Mouse (Mus musculus) hindbrain, embryonic 15.5 days (tissue): ENCODE data around the gene Pkig. TPM values are rescaled to one million over a fixed set of nuclear protein-coding genes. Genes with fewer than 3 reads are reported as not detected.

ENCODE experiments used
- ATAC-seq: fragments of 200-750 bp; cut with Nextera tagmentation; 2 replicates; pipeline ENCODE4 v1.8.0; 2017; ENCODE audit warnings: low read depth, moderate number of reproducible peaks, moderate TSS enrichment; ENCODE audit not compliant: low FRiP score
- H3K27ac ChIP-seq: fragments of 300-500 bp; sonication (generic); replicated peaks from 2 replicates; pipeline ENCODE4 v1.5.1; 2015; ENCODE audit warnings: mild to moderate bottlenecking, inconsistent platforms
- H3K27me3 ChIP-seq: fragments of 300-500 bp; sonication (generic); 2 replicates; pipeline ENCODE4 v1.6.1; 2015; ENCODE audit warnings: control low read depth, inconsistent platforms
- H3K36me3 ChIP-seq: fragments of 300-500 bp; sonication (generic); 2 replicates; pipeline ENCODE4 v1.6.1; 2015; ENCODE audit warnings: control low read depth, inconsistent platforms
- H3K4me1 ChIP-seq: fragments of 300-500 bp; sonication (generic); replicated peaks from 2 replicates; pipeline ENCODE4 v1.6.1; 2015; ENCODE audit warnings: control low read depth, inconsistent platforms
- H3K4me2 ChIP-seq: fragments of 300-500 bp; sonication (generic); 2 replicates; pipeline ENCODE4 v1.6.1; 2015; ENCODE audit warnings: moderate library complexity, mild to moderate bottlenecking, inconsistent platforms
- H3K4me3 ChIP-seq: fragments of 300-500 bp; sonication (generic); 2 replicates; pipeline ENCODE4 v1.5.1; 2015; ENCODE audit warnings: mild to moderate bottlenecking, inconsistent platforms
- H3K9ac ChIP-seq: fragments of 300-500 bp; sonication (generic); 2 replicates; pipeline ENCODE4 v1.6.1; 2015; ENCODE audit warnings: inconsistent platforms
- H3K9me3 ChIP-seq: fragments of 300-500 bp; sonication (generic); 2 replicates; pipeline ENCODE4 v1.6.1; 2016; ENCODE audit warnings: control low read depth, inconsistent platforms
- WGBS: fragments of 180-500 bp; shearing (Covaris S2); methylation state at CpG from one replicate; pipeline ENCODE4 v1.1.7; 2015; 5-methylcytosine and 5-hydroxymethylcytosine counted together
- polyA plus RNA-seq: library from polyadenylated mRNA; unstranded; fragments of >200 nt; fragmentation: Nextera tagmentation; extraction: Ambion mirVana; gene quantifications from 2 replicates; pipeline ENCODE4 v1.2.1, GENCODE M21; 2015

Pkig gene
- polyA plus RNA-seq, 1 experiment from 2014 or later: 115 TPM

DNA sequence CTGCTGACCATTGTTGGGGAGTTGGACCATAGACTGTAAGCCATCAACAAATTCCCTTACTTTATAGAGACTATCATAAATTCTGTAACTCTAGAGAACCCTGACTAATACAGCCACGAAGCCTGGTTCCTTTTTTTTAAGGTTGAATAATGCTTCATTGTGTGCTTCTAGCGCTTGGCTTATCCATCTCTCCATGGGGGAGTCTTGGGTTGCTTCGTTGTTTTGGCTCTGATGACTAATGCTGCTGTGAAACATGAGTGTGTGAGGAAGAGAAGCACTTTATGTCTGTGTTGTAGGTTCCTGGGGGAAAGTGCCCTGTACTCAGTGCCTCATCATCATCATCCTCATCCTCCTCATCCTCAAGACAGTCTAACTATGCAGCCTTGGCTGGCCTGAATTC is 5.7 kb downstream of the Pkig start:
- Histone ChIP-seq H3K4me1 (peaks cover 21% of the 10 kb centered on the region), H3K4me2 (no peak overlapping the region), H3K36me3 (no peaks in the 10 kb centered on the region), H3K4me3 (no peak overlapping the region), H3K9me3 (no peaks in the 10 kb centered on the region), H3K27ac (no peak overlapping the region), H3K27me3 (no peaks in the 10 kb centered on the region), H3K9ac (no peak overlapping the region)
- ATAC-seq: no peak
- WGBS: 60% methylated on average over 3 of the region's 3 CpGs

DNA sequence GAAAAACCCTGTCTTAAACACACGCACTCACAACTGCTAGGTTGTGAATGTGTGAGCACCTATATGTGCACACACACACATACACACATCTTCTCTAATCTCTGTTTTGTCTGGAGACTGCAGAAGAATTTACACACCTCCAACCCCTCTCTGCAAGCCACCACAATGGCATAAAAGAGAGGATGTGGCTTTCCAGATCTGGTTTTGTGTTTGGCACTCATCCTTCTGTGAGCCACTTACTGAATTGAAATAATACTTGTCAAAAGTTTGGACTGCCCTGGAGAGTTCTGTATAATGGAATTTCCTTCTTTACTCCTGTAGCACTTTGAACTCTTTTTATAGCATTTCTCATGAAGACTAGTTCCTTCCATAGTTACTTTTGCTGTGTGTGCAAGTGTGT is 8.9 kb downstream of the Pkig start:
- H3K27ac ChIP-seq: no peak overlapping the region
- H3K4me2 ChIP-seq: no peak overlapping the region
- no peaks in the 10 kb centered on the region for H3K4me1 ChIP-seq
- ATAC-seq: no peak
- no peaks in the 10 kb centered on the region for H3K9me3 ChIP-seq
- H3K36me3 ChIP-seq: no peaks in the 10 kb centered on the region
- no peak overlapping the region for H3K4me3 ChIP-seq
- 88% methylated on average over 1 of the region's 1 CpGs for WGBS
- H3K9ac ChIP-seq: no peak overlapping the region
- H3K27me3 ChIP-seq: no peaks in the 10 kb centered on the region

DNA sequence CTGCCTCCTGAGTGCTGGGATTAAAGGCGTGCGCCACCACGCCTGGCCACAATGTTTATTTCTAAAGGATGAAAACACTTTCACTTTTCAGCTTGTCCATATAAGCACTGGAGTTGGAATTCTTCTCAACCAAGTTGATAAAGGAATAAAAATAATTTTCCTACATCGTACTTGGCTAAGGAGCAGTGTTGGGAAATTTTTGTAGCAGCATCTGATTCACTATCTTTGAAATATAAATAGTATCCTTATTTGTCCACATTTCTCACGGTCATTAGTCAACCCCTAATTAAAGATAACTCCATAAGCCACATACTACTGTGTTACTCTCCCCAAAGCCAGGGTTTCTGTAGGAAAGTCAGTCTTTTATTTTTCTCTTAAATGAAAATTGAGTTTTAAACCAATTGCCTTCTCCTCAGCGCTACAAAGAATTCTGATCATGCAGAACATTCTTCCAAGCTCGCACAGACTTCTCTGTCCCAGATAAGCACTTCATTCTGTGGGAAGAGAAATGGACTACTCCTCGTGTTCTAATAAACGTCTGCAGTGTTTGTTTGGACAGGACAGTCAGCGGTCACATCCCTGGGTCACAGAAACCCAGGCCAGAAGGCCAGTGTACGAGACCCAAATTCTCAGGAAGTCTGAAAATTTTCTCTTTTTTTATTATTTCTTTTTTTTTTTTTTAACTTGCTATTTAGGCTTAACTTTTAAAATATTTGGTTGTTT is 12.8 kb downstream of the Pkig start:
- Histone ChIP-seq H3K9me3 (no peaks in the 10 kb centered on the region), H3K4me1 (peaks cover 9% of the 10 kb centered on the region), H3K27me3 (no peaks in the 10 kb centered on the region), H3K9ac (no peak overlapping the region), H3K4me3 (no peak overlapping the region), H3K27ac (no peak overlapping the region), H3K4me2 (no peak overlapping the region), H3K36me3 (no peaks in the 10 kb centered on the region)
- no peak for ATAC-seq
- WGBS: 89% methylated on average over 11 of the region's 11 CpGs

DNA sequence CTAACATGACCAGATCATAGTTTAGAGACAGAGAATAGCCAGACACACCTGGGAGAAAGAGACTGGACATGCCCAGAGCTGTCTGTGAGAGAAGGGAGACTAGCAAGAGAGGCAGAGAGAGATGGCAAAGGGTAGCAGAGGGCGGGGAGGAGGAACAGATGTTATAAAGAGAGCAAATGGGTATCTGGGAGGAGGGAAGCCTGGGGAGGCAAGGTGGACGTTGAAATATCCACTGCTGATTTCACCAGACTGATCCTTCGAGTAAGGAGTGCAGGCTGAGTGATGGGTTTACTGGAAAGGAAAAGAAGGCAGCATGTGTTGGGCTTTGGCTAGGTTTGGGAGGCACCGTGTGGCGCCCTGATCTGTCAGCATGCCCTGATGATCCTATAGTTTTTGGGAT is 16.2 kb downstream of the Pkig start:
- ATAC-seq: no peak
- H3K4me1 ChIP-seq: peaks cover 9% of the 10 kb centered on the region
- no peaks in the 10 kb centered on the region for H3K9me3 ChIP-seq
- no peak overlapping the region for H3K27ac ChIP-seq
- no peak overlapping the region for H3K4me2 ChIP-seq
- no peaks in the 10 kb centered on the region for H3K27me3 ChIP-seq
- no peak overlapping the region for H3K4me3 ChIP-seq
- H3K9ac ChIP-seq: no peak overlapping the region
- H3K36me3 ChIP-seq: no peaks in the 10 kb centered on the region
- 68% methylated on average over 5 of the region's 5 CpGs for WGBS

DNA sequence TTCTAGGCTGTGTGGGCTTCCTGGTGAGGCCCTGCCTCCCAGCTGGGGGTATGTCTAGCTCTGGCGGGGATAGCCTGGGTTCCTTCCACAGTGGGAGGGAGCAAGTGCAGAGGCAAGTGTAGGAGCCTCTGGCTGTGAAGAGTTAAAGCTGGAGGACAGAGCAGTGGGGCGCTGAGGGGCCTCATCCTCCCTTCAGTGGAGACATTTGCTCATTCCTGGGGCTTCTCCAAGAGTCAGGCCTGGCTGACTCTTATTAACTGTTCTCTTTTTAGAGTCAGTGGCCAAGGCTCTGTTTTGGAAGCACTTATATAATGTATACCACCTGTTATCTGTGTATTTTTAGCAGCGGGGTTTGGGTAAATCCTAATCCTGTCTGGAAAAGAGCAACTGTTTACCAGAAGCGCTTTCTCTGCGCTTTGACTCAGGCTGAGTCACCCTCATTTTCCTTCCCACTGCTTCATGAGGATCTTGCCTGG is 17.0 kb downstream of the Pkig start:
- Histone ChIP-seq H3K4me2 (no peak overlapping the region), H3K27ac (no peak overlapping the region), H3K9me3 (no peaks in the 10 kb centered on the region), H3K4me1 (peaks cover 9% of the 10 kb centered on the region), H3K9ac (no peak overlapping the region), H3K36me3 (no peaks in the 10 kb centered on the region), H3K4me3 (no peak overlapping the region), H3K27me3 (no peaks in the 10 kb centered on the region)
- ATAC-seq: no peak
- 51% methylated on average over 5 of the region's 5 CpGs for WGBS

DNA sequence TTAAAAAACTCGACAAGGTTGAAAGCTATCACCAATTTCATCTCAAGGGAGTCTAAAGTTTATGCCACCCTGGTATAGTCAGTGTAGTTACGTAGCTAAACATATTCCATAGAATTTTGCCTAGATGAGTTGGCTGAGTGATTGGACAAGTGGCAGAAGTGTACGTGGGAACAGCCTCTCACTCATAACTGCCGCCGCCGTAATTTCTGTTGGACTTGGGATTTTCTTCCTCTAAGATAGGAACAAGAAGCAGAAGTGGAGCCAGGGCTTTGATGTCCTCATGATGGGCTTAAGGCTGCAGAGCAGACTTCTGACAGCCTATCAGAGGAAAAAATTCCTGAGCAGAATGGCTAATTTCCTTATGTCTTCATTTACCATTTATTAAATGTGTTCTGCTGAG is 17.5 kb downstream of the Pkig start:
- no peak overlapping the region for H3K4me3 ChIP-seq
- H3K4me1 ChIP-seq: peaks cover 9% of the 10 kb centered on the region
- H3K27me3 ChIP-seq: no peaks in the 10 kb centered on the region
- H3K4me2 ChIP-seq: no peak overlapping the region
- no peaks in the 10 kb centered on the region for H3K36me3 ChIP-seq
- no peaks in the 10 kb centered on the region for H3K9me3 ChIP-seq
- no peak overlapping the region for H3K27ac ChIP-seq
- ATAC-seq: no peak
- 77% methylated on average over 6 of the region's 6 CpGs for WGBS
- no peak overlapping the region for H3K9ac ChIP-seq

DNA sequence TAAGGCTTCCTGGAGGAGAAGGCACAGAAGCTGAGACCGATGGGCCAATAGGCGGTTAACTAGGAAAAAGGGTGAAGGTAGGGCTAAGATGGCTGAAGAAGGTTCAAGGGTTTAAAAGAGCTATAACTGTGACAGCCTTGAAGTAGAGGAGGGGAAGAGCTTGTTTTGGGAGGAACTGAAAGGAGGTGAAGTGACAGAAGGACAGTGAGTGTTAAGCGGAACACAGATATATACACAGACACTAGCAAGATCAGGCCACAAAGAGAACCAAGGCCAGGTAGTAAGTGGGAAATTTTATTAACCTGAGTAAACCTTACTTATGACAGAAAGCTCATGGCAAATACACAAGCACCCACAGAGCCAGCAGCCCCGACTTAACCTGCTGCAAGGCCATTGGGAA is 18.1 kb downstream of the Pkig start:
- no peak overlapping the region for H3K27ac ChIP-seq
- no peak overlapping the region for H3K9ac ChIP-seq
- no peak overlapping the region for H3K4me3 ChIP-seq
- no peak for ATAC-seq
- no peak overlapping the region for H3K4me2 ChIP-seq
- H3K4me1 ChIP-seq: peaks cover 9% of the 10 kb centered on the region
- no peaks in the 10 kb centered on the region for H3K27me3 ChIP-seq
- 94% methylated on average over 4 of the region's 4 CpGs for WGBS
- H3K36me3 ChIP-seq: no peaks in the 10 kb centered on the region
- no peaks in the 10 kb centered on the region for H3K9me3 ChIP-seq

DNA sequence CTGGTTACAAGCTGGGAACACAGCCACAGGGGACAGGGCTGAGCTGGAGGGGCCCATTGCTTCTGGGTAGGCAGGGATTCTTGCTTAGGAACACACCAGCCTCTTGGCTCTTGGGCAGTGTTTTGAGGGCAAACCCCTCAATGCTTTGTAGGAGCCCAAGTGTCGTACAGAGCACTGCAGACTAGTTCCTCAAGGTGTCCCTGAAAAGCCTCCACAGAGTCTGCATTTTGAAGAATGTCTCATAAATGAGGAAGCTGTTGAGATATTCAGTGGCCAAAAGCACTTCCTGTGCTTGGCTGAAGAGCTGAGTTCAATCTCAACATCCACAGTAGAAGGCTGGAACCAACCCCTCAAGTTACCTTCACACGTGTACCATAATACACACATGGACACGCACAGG is 18.6 kb downstream of the Pkig start:
- Histone ChIP-seq H3K4me2 (no peak overlapping the region), H3K27me3 (no peaks in the 10 kb centered on the region), H3K9me3 (no peaks in the 10 kb centered on the region), H3K9ac (no peak overlapping the region), H3K4me1 (peaks cover 9% of the 10 kb centered on the region), H3K36me3 (no peaks in the 10 kb centered on the region), H3K4me3 (no peak overlapping the region), H3K27ac (no peak overlapping the region)
- WGBS: 91% methylated on average over 3 of the region's 3 CpGs
- ATAC-seq: no peak

DNA sequence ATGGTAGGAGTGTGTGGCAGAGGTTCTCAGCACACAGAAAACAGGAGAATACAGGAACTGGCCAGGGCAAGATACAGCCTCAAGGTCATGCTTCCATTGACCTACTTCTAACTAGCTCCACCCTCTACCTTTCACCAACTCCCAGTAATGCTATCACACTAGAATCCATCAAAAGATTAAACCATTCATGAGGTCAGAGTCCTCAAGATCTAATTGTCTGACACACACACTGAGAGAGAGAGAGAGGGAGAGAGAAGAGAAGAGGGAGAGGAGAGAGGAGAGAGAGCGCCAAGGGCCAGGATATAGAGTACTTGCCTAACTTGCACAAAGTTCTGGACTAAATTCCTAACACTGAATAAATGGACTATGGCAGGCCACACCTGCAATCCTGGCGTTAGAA is 24.2 kb downstream of the Pkig start:
- Histone ChIP-seq H3K4me2 (no peak overlapping the region), H3K27ac (no peak overlapping the region), H3K4me3 (no peak overlapping the region), H3K9ac (no peak overlapping the region), H3K36me3 (no peaks in the 10 kb centered on the region), H3K9me3 (no peaks in the 10 kb centered on the region), H3K4me1 (no peaks in the 10 kb centered on the region; the same call in 1 of the 2 replicates), H3K27me3 (no peaks in the 10 kb centered on the region)
- 94% methylated on average over 2 of the region's 2 CpGs for WGBS
- ATAC-seq: no peak

DNA sequence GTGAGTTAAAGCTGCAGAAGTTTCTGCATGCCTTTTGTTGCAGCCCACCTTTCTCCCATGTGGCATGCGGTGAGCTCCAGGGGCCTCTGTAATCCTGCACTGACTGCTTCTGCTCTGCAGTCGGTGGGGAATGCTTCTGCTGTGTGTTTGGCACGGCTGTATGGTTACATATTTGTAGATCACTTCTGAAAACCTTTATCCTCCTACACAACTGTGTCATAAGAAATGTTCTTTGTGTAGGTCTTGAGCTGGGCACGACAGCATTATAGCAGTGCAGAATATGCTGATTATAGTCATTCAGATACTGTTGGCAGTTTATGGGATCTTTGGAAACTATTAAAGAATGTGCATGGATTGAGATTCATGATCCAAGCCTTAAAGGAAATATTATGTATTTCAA is 27.1 kb downstream of the Pkig start:
- H3K9ac ChIP-seq: no peak overlapping the region
- H3K4me3 ChIP-seq: no peak overlapping the region
- peaks cover 1% of the 10 kb centered on the region for H3K4me1 ChIP-seq
- H3K27me3 ChIP-seq: no peaks in the 10 kb centered on the region
- H3K9me3 ChIP-seq: no peaks in the 10 kb centered on the region
- no peak for ATAC-seq
- WGBS: 69% methylated on average over 4 of the region's 4 CpGs
- no peak overlapping the region for H3K4me2 ChIP-seq
- peak overlapping the region; percentile 28; the same call in 1 of the 2 replicates for H3K27ac ChIP-seq
- no peaks in the 10 kb centered on the region for H3K36me3 ChIP-seq

DNA sequence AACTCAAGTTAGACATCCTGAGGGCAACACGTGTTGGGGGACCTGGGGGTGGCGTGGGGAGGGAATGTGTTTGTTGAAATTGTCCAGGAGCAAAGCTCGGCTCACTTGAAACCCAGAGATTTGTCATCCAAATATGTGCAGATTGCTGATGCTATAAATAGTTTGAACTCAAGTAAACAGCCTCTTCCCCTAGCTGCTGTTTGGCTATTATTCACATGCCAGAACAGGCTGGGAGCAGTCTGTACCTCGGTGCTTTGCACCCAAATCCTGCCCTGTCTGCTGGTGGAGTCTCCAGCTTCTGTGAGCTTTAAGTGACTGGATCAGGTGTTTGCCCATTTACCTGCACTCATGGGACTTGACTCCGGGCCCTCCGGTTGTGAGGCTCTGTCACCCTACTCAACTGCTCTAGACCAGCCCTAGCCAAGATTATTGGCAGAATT is 27.6 kb downstream of the Pkig start:
- Histone ChIP-seq H3K4me3 (no peak overlapping the region), H3K27ac (peak overlapping the region; percentile 28; the same call in 1 of the 2 replicates), H3K9me3 (no peaks in the 10 kb centered on the region), H3K9ac (no peak overlapping the region), H3K4me2 (no peak overlapping the region), H3K36me3 (no peaks in the 10 kb centered on the region), H3K27me3 (no peaks in the 10 kb centered on the region), H3K4me1 (peaks cover 5% of the 10 kb centered on the region)
- 74% methylated on average over 6 of the region's 6 CpGs for WGBS
- ATAC-seq: no peak

DNA sequence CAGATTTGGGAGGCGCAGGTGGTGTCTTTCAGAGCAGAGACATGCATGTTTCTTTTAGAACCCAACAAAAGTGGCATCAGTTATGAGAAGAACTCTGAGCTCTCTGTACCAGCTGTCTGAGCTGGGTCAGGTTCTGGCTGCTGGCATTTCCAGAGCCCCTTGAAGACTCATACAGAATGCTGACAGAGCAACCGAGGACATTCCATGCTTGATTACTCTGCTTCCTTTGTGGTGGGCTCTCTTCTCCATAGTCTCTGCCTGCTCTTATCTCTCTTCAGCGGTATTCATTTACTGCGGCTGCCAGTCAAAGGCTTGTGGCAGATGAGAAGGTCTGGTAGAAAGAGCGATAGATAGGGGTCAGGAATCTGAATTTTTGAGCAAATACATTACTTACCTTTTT is 28.0 kb downstream of the Pkig start:
- no peak for ATAC-seq
- no peak overlapping the region for H3K4me3 ChIP-seq
- WGBS: 78% methylated on average over 5 of the region's 5 CpGs
- peaks cover 8% of the 10 kb centered on the region for H3K4me1 ChIP-seq
- no peak overlapping the region for H3K27ac ChIP-seq
- H3K36me3 ChIP-seq: no peaks in the 10 kb centered on the region
- H3K9me3 ChIP-seq: no peaks in the 10 kb centered on the region
- H3K4me2 ChIP-seq: no peak overlapping the region
- H3K9ac ChIP-seq: no peak overlapping the region
- H3K27me3 ChIP-seq: no peaks in the 10 kb centered on the region

DNA sequence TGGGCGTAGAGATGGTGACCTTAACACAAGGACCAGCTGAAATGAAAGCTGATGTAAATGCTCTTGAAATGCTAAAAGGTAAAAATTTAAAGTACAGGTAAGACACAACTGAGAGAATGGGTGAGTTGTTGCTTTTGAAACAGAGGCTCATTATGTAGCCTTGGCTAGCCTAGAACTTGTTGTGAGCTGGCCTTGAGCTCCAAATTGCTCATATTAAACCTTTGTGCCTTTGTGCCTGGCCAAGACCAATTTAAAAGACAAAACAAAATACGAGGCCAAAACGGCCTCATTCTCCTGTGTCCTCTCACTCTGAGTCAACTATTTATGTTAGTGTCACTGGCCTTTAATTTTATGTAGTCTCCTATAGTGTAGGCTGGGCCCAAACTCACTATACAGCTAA is 28.7 kb downstream of the Pkig start:
- no peak overlapping the region for H3K9ac ChIP-seq
- no peak overlapping the region for H3K4me3 ChIP-seq
- ATAC-seq: no peak
- no peak overlapping the region for H3K4me2 ChIP-seq
- H3K27ac ChIP-seq: no peak overlapping the region
- no peaks in the 10 kb centered on the region for H3K9me3 ChIP-seq
- H3K36me3 ChIP-seq: no peaks in the 10 kb centered on the region
- no peaks in the 10 kb centered on the region for H3K27me3 ChIP-seq
- 80% methylated on average over 3 of the region's 3 CpGs for WGBS
- peaks cover 8% of the 10 kb centered on the region for H3K4me1 ChIP-seq
